Mouse (Mus musculus) liver, embryonic 14.5 days (tissue): Measurements from ENCODE around the gene Gstm6.

Experiments used
- CTCF ChIP-seq: IDR thresholded peaks from 2 replicates; pipeline ENCODE4 v1.5.1; 2016; ENCODE audit warnings: antibody characterized with exemption, low read depth, control low read depth
- EP300 ChIP-seq: IDR thresholded peaks from 2 replicates; pipeline ENCODE4 v1.6.1; 2016; ENCODE audit warnings: antibody characterized with exemption, low read depth

- TF ChIP-seq EP300 (no peak), CTCF (no peak)
Observed at GRCm38 (mm10) chr3:107928691-107929090, 14.9 kb downstream of the Gstm6 start.
